Mouse (Mus musculus): Measurements from ENCODE around the gene Scgn.
A peak's percentile ranks its signal among the peaks of the same experiment; 100 is the strongest.

The Scgn gene

GRCm38 (mm10) chr13:23990928-23991327 is at the start of gene Scgn:
Scgn (minus strand) TSS chr13:23991214.
- peak; percentile 27 to 71 for DNase-seq

GRCm38 (mm10) chr13:24040221-24040620 is 49.2 kb upstream of the Scgn start:
- no peak for DNase-seq

GRCm38 (mm10) chr13:24037502-24037901 is 46.5 kb upstream of the Scgn start:
- DNase-seq = no peak

- DNase-seq = no peak
Observed at GRCm38 (mm10) chr13:24036150-24036549, 45.1 kb upstream of the Scgn start.

- DNase-seq = no peak
Observed at GRCm38 (mm10) chr13:24027191-24028170, 36.5 kb upstream of the Scgn start.

GRCm38 (mm10) chr13:24018515-24018914 is 27.5 kb upstream of the Scgn start:
- DNase-seq = no peak

- DNase-seq = no peak
Observed at GRCm38 (mm10) chr13:24005528-24005927, 14.5 kb upstream of the Scgn start.

- no peak for DNase-seq
Observed at GRCm38 (mm10) chr13:24001797-24002196, 10.8 kb upstream of the Scgn start.

- no peak for DNase-seq
Observed at GRCm38 (mm10) chr13:24001081-24001480, 10.1 kb upstream of the Scgn start.

GRCm38 (mm10) chr13:23998826-23999225 is 7.8 kb upstream of the Scgn start:
- DNase-seq = no peak

- DNase-seq = no peak
Observed at GRCm38 (mm10) chr13:23994756-23995155, 3.7 kb upstream of the Scgn start.

- no peak for DNase-seq
Observed at GRCm38 (mm10) chr13:23994024-23994423, 3.0 kb upstream of the Scgn start.

- DNase-seq = no peak
Observed at GRCm38 (mm10) chr13:23990451-23990850, 563 bp downstream of the Scgn start.

- DNase-seq = no peak
Observed at GRCm38 (mm10) chr13:23985130-23985529, 5.9 kb downstream of the Scgn start.

- DNase-seq = no peak
Observed at GRCm38 (mm10) chr13:23972271-23972670, 18.7 kb downstream of the Scgn start.

- no peak for DNase-seq
Observed at GRCm38 (mm10) chr13:23971870-23972269, 19.1 kb downstream of the Scgn start.

GRCm38 (mm10) chr13:23964909-23965308 is 26.1 kb downstream of the Scgn start:
- DNase-seq = no peak

GRCm38 (mm10) chr13:23959776-23960175 is 31.2 kb downstream of the Scgn start:
- no peak for DNase-seq

- DNase-seq = peak; percentile 26 to 69
Observed at GRCm38 (mm10) chr13:23950928-23951327, 40.1 kb downstream of the Scgn start.

- DNase-seq = no peak
Observed at GRCm38 (mm10) chr13:23949484-23950246, 41.3 kb downstream of the Scgn start.

- DNase-seq = no peak
Observed at GRCm38 (mm10) chr13:23946254-23946653, 44.8 kb downstream of the Scgn start.

GRCm38 (mm10) chr13:23942861-23943260 is 48.2 kb downstream of the Scgn start:
- DNase-seq = no peak

GRCm38 (mm10) chr13:23940291-23940690 is 50.7 kb downstream of the Scgn start:
- DNase-seq = peak in 1 of 2 experiments; percentile 18

GRCm38 (mm10) chr13:23938699-23939098 is 52.3 kb downstream of the Scgn start:
- peak; percentile 28 to 68 for DNase-seq

Measured in kidney, adult 8-10 months (tissue).